Mouse (Mus musculus) intestine, embryonic 16.5 days (tissue): Measurements from ENCODE around the gene Bysl. TPM values are rescaled to one million over a fixed set of nuclear protein-coding genes. Genes with fewer than 3 reads are reported as not detected.
A peak's percentile ranks its signal among the peaks of the same experiment; 100 is the strongest.

Experiments used
- ATAC-seq: fragments of 200-750 bp; cut with Nextera tagmentation; 2 replicates; pipeline ENCODE4 v1.8.0; 2017; ENCODE audit warnings: moderate TSS enrichment, moderate library complexity
- H3K27ac ChIP-seq: fragments of 300-500 bp; sonication (generic); 2 replicates; pipeline ENCODE4 v1.5.1; 2014; ENCODE audit warnings: mild to moderate bottlenecking, low read length
- H3K27me3 ChIP-seq: fragments of 300-500 bp; sonication (generic); replicated peaks from 2 replicates; pipeline ENCODE4 v1.6.1; 2014; ENCODE audit warnings: low read length, control low read depth, mixed read lengths; ENCODE audit not compliant: control insufficient read depth, insufficient read depth
- H3K36me3 ChIP-seq: fragments of 300-500 bp; sonication (generic); 2 replicates; pipeline ENCODE4 v1.6.1; 2014; ENCODE audit warnings: low read length, control low read depth; ENCODE audit not compliant: control insufficient read depth, insufficient read depth
- H3K4me1 ChIP-seq: fragments of 300-500 bp; sonication (generic); 2 replicates; pipeline ENCODE4 v1.6.1; 2014; ENCODE audit warnings: low read length, control low read depth, mixed read lengths; ENCODE audit not compliant: control insufficient read depth, insufficient read depth
- H3K4me2 ChIP-seq: fragments of 300-500 bp; sonication (generic); 2 replicates; pipeline ENCODE4 v1.6.1; 2014; ENCODE audit warnings: low read depth, low read length, control low read depth
- H3K4me3 ChIP-seq: fragments of 300-500 bp; sonication (generic); 2 replicates; pipeline ENCODE4 v1.5.1; 2014; ENCODE audit warnings: mild to moderate bottlenecking, low read length
- H3K9ac ChIP-seq: fragments of 300-500 bp; sonication (generic); 2 replicates; pipeline ENCODE4 v1.6.1; 2014; ENCODE audit warnings: low read depth, low read length
- H3K9me3 ChIP-seq: fragments of 300-500 bp; sonication (generic); 2 replicates; pipeline ENCODE4 v1.6.1; 2016; ENCODE audit warnings: low read length, control low read depth; ENCODE audit not compliant: control insufficient read depth
- WGBS: fragments of 180-500 bp; shearing (Covaris S2); extraction: QIAGEN DNeasy Blood & Tissue Kit; methylation state at CpG from one replicate; pipeline ENCODE4 v1.1.7; 2014; 5-methylcytosine and 5-hydroxymethylcytosine counted together
- polyA plus RNA-seq: library from polyadenylated mRNA; unstranded; fragments of >200 nt; fragmentation: Nextera tagmentation; extraction: Ambion mirVana; gene quantifications from 2 replicates; pipeline ENCODE4 v1.2.1, GENCODE M21; 2015

Gene Bysl
- polyA plus RNA-seq, 1 experiment from 2014 or later = 22.0 TPM

DNA sequence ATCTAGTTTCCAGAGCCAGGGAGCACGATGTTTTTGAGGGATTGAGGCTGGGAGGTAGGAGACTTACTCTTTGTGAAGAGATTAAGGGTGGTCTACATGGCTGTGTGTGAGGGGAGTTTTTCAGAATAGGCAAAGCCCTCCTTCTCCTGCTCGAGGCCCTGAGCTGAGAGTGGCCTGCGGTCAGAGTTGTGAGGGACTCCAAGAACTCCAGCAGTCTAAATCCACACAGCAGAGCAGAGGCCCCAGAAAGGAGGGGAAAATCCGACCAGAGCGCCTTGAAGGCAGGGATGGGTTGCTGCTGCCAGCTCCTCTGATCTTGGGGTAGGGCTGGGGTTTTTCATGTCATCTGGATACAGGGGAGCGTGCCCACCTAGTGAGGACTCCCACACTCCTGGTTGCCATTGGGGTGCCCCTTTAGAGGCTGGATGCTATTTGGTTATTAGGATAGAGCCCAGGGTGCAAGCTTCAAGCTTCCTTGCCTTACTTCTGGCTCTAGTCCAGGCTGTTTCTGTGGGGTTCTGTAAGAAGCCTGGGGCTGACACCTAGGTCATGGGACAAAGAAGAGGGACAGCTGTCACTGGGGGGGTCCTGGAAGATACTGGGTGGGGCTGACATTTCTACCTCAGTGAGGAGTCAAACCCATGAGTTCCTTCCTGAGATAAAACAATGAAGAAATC lies 15.0 kb downstream of the Bysl start:
- Histone ChIP-seq H3K9me3 (no peaks in the 10 kb centered on the region), H3K27ac (peak overlapping the region; percentile 99), H3K27me3 (no peaks in the 10 kb centered on the region), H3K36me3 (peaks cover 21% of the 10 kb centered on the region), H3K4me3 (peak overlapping the region; percentile 95), H3K9ac (peak overlapping the region; percentile 81), H3K4me1 (peaks cover 34% of the 10 kb centered on the region), H3K4me2 (peak overlapping the region; percentile 71)
- peak; percentile 0; the same call in 1 of the 2 replicates for ATAC-seq
- 15% methylated on average over 6 of the region's 6 CpGs for WGBS

DNA sequence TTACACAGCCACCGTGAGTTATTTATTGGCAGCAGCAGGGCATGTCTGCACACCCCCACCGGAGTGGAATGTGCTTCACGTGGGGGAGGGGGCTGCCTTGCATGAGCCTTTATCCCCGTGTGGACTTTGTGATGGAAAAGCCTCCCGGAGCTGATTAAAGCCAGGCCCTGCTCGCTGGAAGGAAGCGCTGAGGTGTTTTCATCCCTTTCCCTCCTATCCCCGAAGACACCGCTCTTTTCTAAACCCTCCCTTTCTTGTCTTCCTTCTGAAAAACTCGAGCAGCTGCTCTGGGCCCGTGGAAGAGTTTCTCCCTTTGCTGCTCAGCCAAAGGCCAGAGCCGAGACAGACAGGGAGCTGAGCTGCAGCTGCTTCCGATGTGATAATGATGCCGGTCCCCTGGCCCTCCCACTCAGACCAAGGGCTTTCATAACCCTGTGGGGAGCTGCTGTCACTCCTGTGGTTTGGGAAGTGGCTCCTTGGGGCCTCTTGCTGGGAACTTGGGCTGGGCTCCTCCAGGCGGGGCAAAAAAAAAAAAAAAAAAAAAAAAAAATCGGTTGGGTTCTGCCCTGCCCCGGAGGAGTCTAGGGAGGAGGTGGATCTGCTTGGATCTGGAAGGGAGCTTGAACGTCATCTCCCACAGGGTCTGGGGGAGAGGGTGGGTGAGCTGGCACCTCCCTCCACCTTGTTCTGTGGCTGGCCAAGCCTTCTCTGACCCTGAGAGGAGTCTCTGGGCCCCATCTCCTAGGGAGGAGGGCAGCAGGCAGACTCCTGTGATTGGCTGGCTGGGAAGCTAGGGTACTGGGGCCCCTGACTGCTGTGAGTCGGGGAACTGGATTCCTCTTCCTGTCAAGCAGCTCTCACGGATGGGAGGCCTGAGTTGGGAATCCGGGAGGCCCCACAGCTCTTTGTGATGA lies 15.8 kb downstream of the Bysl start:
- no peaks in the 10 kb centered on the region for H3K27me3 ChIP-seq
- under 1% methylated on average over 21 of the region's 21 CpGs for WGBS
- peaks cover 16% of the 10 kb centered on the region; the same call in 1 of the 2 replicates for H3K36me3 ChIP-seq
- no peaks in the 10 kb centered on the region for H3K9me3 ChIP-seq
- peak; percentile 83 for ATAC-seq
- H3K4me1 ChIP-seq = peaks cover 34% of the 10 kb centered on the region
- H3K4me3 ChIP-seq = peak overlapping the region; percentile 95
- H3K4me2 ChIP-seq = peak overlapping the region; percentile 71
- peak overlapping the region; percentile 81 for H3K9ac ChIP-seq
- peak overlapping the region; percentile 99 for H3K27ac ChIP-seq

DNA sequence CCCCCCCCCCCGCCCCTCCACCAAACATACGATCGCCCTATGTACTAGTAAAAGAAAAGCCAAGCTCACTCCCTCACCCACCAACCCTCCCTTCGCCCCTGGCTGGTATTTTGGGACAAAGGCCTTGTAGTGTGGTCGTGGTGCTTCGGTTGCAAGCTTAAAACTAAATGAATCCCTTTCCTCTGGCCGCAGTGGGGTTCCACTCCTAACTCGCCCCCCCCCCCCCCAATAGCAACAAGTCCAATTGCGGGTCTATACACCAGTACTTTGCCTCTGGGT lies 16.4 kb downstream of the Bysl start:
- peak overlapping the region; percentile 95 for H3K4me3 ChIP-seq
- no peaks in the 10 kb centered on the region for H3K9me3 ChIP-seq
- no peaks in the 10 kb centered on the region for H3K27me3 ChIP-seq
- peak overlapping the region; percentile 81 for H3K9ac ChIP-seq
- peaks cover 34% of the 10 kb centered on the region for H3K4me1 ChIP-seq
- ATAC-seq = no peak
- H3K36me3 ChIP-seq = peaks cover 16% of the 10 kb centered on the region; the same call in 1 of the 2 replicates
- H3K27ac ChIP-seq = peak overlapping the region; percentile 99
- 1% methylated on average over 8 of the region's 9 CpGs for WGBS
- peak overlapping the region; percentile 71 for H3K4me2 ChIP-seq

DNA sequence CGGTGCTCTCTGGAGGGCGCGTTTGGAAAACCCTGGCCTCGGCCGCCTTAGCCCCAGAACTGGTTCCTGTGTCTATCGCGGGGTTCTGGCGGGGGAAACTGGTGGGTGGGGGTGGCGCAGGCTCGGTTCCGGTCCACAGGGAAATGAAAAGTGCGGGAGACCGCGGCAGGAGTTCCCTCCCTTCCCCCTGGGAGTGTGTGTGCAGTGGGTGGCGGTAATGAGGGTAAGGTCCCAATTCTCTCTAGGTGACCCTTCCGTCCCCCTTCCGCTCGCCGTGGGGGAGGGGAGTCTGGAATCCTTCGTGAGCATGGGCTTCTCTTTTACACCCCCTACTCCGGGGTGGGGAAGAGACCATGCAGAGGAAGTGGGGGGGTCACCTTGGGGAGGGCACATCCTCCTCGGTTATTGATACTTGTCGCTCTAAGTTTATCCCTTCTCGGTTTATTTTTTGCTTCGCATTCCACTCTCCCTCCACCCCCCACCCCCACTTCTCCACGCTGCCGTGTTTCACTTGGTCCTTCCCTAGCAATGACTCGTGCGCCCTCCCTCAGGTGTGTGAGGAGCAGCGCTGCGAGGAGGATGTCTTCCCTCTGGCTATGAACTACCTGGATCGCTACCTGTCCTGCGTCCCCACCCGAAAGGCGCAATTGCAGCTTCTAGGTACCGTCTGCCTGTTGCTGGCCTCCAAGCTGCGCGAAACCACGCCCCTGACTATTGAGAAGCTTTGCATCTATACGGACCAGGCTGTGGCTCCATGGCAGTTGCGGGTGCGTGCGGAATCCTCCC lies 16.9 kb downstream of the Bysl start:
- no peaks in the 10 kb centered on the region for H3K27me3 ChIP-seq
- H3K27ac ChIP-seq = peak overlapping the region; percentile 99
- H3K4me2 ChIP-seq = peak overlapping the region; percentile 71
- H3K9ac ChIP-seq = peak overlapping the region; percentile 81
- peak; percentile 7; the same call in 1 of the 2 replicates for ATAC-seq
- peak overlapping the region; percentile 95 for H3K4me3 ChIP-seq
- no peaks in the 10 kb centered on the region for H3K9me3 ChIP-seq
- peaks cover 32% of the 10 kb centered on the region for H3K4me1 ChIP-seq
- WGBS = under 1% methylated on average over 42 of the region's 43 CpGs
- H3K36me3 ChIP-seq = peaks cover 12% of the 10 kb centered on the region; the same call in 1 of the 2 replicates

DNA sequence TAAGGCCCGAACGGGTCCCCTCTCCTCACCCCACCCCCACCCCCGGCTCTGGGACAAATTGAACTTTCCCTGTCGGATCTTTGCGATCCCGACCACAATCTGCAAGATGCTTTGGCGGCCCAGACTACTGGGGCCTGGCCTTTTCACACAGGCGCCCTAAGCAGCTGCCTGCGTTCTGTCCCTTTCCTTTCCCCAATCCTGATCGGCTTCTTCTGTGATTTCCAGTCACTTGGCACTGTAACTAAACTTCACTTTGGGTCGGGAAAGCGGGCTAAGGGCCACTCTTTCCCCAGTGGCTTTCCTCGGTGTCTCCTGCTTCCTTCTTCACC lies 17.5 kb downstream of the Bysl start:
- peaks cover 32% of the 10 kb centered on the region for H3K4me1 ChIP-seq
- H3K9me3 ChIP-seq = no peaks in the 10 kb centered on the region
- H3K4me3 ChIP-seq = peak overlapping the region; percentile 95
- H3K36me3 ChIP-seq = peaks cover 12% of the 10 kb centered on the region; the same call in 1 of the 2 replicates
- peak overlapping the region; percentile 81 for H3K9ac ChIP-seq
- peak overlapping the region; percentile 99 for H3K27ac ChIP-seq
- WGBS = under 1% methylated on average over 13 of the region's 13 CpGs
- H3K27me3 ChIP-seq = no peaks in the 10 kb centered on the region
- H3K4me2 ChIP-seq = peak overlapping the region; percentile 71
- ATAC-seq = no peak

DNA sequence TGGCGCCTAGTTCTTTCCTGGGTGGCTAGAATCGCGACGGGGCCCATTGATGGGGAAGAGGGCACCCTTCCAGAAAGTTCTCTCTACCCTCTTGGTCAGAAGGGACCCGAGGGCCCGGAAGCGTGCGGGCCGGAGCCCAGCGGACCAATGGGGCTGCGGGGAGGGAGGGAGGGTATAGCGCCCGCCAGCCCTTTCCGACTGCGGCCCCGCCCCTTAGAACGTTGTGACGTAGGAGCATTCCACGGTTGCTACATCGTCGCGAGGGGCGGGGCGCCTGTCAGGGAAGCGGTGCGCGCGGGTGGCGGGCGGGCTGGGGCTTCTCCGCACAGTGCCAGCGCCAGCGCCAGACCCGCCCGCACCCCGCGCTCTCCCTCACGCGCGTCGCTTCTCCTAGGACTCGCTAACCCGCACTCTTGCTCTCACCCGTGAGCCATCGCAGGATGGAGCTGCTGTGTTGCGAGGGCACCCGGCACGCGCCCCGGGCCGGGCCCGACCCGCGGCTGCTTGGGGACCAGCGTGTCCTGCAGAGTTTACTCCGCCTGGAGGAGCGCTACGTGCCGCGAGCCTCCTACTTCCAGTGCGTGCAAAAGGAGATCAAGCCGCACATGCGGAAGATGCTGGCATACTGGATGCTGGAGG lies 18.0 kb downstream of the Bysl start:
- Histone ChIP-seq H3K9me3 (no peaks in the 10 kb centered on the region), H3K4me2 (peak overlapping the region; percentile 71)
- ATAC-seq = peak; percentile 81

DNA sequence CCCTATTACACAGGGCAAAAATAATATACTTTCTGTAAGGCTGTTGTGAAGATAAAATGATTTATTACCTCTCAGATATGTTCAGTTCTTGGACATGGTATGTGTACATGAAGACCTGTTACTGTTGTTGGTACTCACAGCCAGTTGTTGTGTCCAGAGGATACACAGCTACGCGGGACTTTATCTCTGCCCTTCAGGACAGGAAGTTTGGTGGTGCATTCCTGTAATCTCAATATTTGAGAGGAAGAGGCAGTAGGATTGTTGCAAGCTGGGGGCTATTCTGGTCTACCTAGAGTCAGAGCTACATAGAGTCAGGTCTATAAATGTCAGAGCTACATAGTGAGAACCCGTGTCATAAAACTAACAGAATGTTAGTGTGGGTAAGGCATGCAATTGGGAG lies 20.2 kb downstream of the Bysl start:
- H3K27me3 ChIP-seq = no peaks in the 10 kb centered on the region
- no peaks in the 10 kb centered on the region for H3K9me3 ChIP-seq
- no peaks in the 10 kb centered on the region for H3K36me3 ChIP-seq
- H3K4me1 ChIP-seq = peaks cover 10% of the 10 kb centered on the region
- H3K27ac ChIP-seq = no peak overlapping the region
- 67% methylated on average over 3 of the region's 3 CpGs for WGBS
- ATAC-seq = no peak
- H3K9ac ChIP-seq = no peak overlapping the region
- H3K4me2 ChIP-seq = no peak overlapping the region
- no peak overlapping the region for H3K4me3 ChIP-seq

More for the DNA sequence above, 18.0 kb downstream of the Bysl start:
- Histone ChIP-seq H3K9ac (peak overlapping the region; percentile 81), H3K4me1 (peaks cover 31% of the 10 kb centered on the region), H3K27ac (peak overlapping the region; percentile 99), H3K27me3 (no peaks in the 10 kb centered on the region), H3K36me3 (peaks cover 8% of the 10 kb centered on the region; the same call in 1 of the 2 replicates), H3K4me3 (peak overlapping the region; percentile 95)
- under 1% methylated on average over 63 of the region's 63 CpGs for WGBS

DNA sequence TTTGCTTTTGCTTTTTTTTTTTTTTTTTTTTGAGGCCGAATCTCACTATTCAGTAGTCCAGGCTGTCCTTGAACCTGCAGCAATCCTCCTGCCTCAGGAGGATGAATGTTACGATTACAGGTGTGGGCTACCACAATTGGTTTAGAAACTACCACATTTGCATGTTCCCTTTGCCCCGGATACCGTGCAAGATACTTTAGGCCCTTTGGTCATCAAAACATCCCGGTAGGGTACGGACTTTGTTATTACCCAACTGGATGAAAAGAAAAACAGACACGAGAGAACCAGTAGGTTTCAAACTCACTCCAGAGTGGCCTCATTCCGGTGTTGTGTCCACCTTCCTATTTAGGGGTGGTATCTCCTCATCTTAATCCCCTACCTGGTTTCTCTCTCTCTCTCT lies 22.8 kb downstream of the Bysl start:
- no peaks in the 10 kb centered on the region for H3K36me3 ChIP-seq
- no peaks in the 10 kb centered on the region for H3K9me3 ChIP-seq
- ATAC-seq = no peak
- H3K4me1 ChIP-seq = peaks cover 4% of the 10 kb centered on the region; the same call in 1 of the 2 replicates
- H3K27ac ChIP-seq = no peak overlapping the region
- no peak overlapping the region for H3K9ac ChIP-seq
- no peak overlapping the region for H3K4me3 ChIP-seq
- no peak overlapping the region for H3K4me2 ChIP-seq
- H3K27me3 ChIP-seq = no peaks in the 10 kb centered on the region
- WGBS = 90% methylated on average over 8 of the region's 8 CpGs
